Mouse (Mus musculus) forebrain, embryonic 14.5 days (tissue): ENCODE measurements around the gene Sar1a. TPM values are rescaled to one million over a fixed set of nuclear protein-coding genes. Genes with fewer than 3 reads are reported as not detected.

Experiments
- ATAC-seq: fragments of 200-750 bp; cut with Nextera tagmentation; 2 replicates; pipeline ENCODE4 v1.8.0; 2017; ENCODE audit warnings: mild to moderate bottlenecking, moderate library complexity
- DNase-seq: peaks from one replicate; pipeline ENCODE4 v3.0.0-alpha.2; 2015; ENCODE audit warnings: low spot score
- H3K27ac ChIP-seq: fragments of 300-500 bp; sonication (generic); 2 replicates; pipeline ENCODE4 v1.5.1; 2014; ENCODE audit warnings: low read depth, mild to moderate bottlenecking, control low read depth, low read length, moderate library complexity
- H3K27me3 ChIP-seq: fragments of 300-500 bp; sonication (generic); replicated peaks from 2 replicates; pipeline ENCODE4 v1.6.1; 2014; ENCODE audit warnings: low read length, control low read depth, mixed read lengths; ENCODE audit not compliant: control insufficient read depth, insufficient read depth
- H3K36me3 ChIP-seq: fragments of 300-500 bp; sonication (generic); 2 replicates; pipeline ENCODE4 v1.6.1; 2014; ENCODE audit warnings: low read length, control low read depth; ENCODE audit not compliant: control insufficient read depth, insufficient read depth
- H3K4me1 ChIP-seq: fragments of 300-500 bp; sonication (generic); 2 replicates; pipeline ENCODE4 v1.6.1; 2014; ENCODE audit warnings: antibody characterized with exemption, low read length, control low read depth; ENCODE audit not compliant: control insufficient read depth, insufficient read depth
- H3K4me2 ChIP-seq: fragments of 300-500 bp; sonication (generic); 2 replicates; pipeline ENCODE4 v1.6.1; 2014; ENCODE audit warnings: mild to moderate bottlenecking, control low read depth, low read length
- H3K4me3 ChIP-seq: fragments of 300-500 bp; sonication (generic); 2 replicates; pipeline ENCODE4 v1.5.1; 2014; ENCODE audit warnings: low read depth, low read length, control low read depth
- H3K9ac ChIP-seq: fragments of 300-500 bp; sonication (generic); 2 replicates; pipeline ENCODE4 v1.6.1; 2014; ENCODE audit warnings: mild to moderate bottlenecking, low read length, control low read depth, moderate library complexity
- H3K9me3 ChIP-seq: fragments of 300-500 bp; sonication (generic); replicated peaks from 2 replicates; pipeline ENCODE4 v1.6.1; 2016; ENCODE audit warnings: low read length, control low read depth, mixed read lengths; ENCODE audit not compliant: control insufficient read depth
- WGBS: fragments of 180-500 bp; shearing (Covaris S2); extraction: QIAGEN DNeasy Blood & Tissue Kit; methylation state at CpG from one replicate; pipeline ENCODE4 v1.1.7; 2014; 5-methylcytosine and 5-hydroxymethylcytosine counted together
- polyA plus RNA-seq: library from polyadenylated mRNA; unstranded; fragments of >200 nt; fragmentation: Nextera tagmentation; extraction: Ambion mirVana; gene quantifications from 2 replicates; pipeline ENCODE4 v1.2.1, GENCODE M21; 2014

The Sar1a gene
- polyA plus RNA-seq, 1 experiment from 2014 or later = 245 TPM

DNA sequence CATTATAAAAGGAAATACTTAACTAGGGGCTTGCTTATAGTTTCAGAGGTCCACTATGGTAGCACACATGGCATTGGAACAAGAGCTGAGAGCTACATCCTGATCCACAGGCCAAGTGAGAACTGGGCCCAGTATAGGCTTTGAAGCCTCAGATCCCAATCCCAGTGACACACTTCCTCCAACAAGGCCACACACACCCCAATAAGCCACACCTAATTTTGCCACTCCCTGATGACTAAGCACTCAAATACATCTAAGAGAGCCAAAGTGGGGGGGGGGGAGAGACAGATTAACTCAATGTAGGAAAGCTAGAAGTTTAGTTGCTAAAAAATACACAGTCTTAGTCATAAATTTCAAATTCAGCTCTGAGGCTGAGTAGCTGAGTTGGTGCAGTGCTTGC, 10.2 kb upstream of the Sar1a start:
- Histone ChIP-seq H3K9ac (no peak overlapping the region), H3K27me3 (no peaks in the 10 kb centered on the region), H3K4me1 (no peaks in the 10 kb centered on the region), H3K4me2 (no peak overlapping the region), H3K4me3 (no peak overlapping the region), H3K36me3 (peaks cover 86% of the 10 kb centered on the region), H3K9me3 (no peaks in the 10 kb centered on the region), H3K27ac (no peak overlapping the region)
- no peak for DNase-seq
- ATAC-seq = no peak

DNA sequence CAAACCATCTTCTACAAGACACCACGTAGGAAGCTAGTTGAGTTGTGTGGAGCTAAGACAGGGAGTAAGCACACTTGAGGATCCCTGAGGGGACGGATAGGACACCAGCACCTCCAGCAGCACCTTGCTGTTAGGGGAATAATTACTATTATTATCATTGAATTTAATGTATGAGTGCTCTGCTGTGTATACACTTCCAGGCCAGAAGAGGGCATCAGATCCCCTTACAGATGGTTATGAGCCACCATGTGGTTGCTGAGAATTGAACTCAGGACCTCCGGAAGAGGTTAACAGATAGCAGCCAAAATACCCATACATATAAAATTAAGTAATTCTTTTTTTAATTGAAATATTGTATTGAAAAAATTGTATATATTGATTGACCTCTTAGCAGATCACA, 9.3 kb upstream of the Sar1a start:
- Histone ChIP-seq H3K9me3 (no peaks in the 10 kb centered on the region), H3K36me3 (peaks cover 83% of the 10 kb centered on the region), H3K27me3 (no peaks in the 10 kb centered on the region), H3K4me2 (no peak overlapping the region), H3K27ac (no peak overlapping the region), H3K4me1 (no peaks in the 10 kb centered on the region), H3K9ac (no peak overlapping the region), H3K4me3 (no peak overlapping the region)
- WGBS = 94% methylated on average over 3 of the region's 3 CpGs
- no peak for DNase-seq
- ATAC-seq = no peak

DNA sequence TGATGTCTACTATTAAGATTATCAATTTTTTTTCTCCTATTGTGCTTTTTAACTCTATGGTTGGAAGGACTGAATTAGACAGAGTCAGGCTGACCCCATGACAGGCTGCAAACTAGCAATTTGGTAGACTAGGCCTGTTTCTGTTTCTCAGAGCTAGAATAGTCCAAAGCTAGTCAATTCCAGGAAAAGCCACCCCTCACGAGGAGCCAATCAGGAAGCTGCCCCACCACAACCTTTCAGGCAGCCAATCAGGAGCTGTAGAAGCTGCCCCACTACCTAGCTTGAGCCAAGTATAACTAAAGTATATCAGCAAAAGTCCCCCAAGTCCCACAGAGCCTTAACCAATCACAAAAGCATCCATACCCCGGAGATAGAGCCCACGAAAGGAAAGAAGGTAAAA, 4.2 kb upstream of the Sar1a start:
- no peak overlapping the region for H3K27ac ChIP-seq
- WGBS = 84% methylated on average over 3 of the region's 3 CpGs
- peaks cover 47% of the 10 kb centered on the region for H3K36me3 ChIP-seq
- H3K4me3 ChIP-seq = no peak overlapping the region
- DNase-seq = no peak
- H3K4me1 ChIP-seq = peaks cover 6% of the 10 kb centered on the region
- no peaks in the 10 kb centered on the region for H3K27me3 ChIP-seq
- H3K4me2 ChIP-seq = no peak overlapping the region
- ATAC-seq = no peak
- H3K9me3 ChIP-seq = no peaks in the 10 kb centered on the region
- H3K9ac ChIP-seq = no peak overlapping the region

DNA sequence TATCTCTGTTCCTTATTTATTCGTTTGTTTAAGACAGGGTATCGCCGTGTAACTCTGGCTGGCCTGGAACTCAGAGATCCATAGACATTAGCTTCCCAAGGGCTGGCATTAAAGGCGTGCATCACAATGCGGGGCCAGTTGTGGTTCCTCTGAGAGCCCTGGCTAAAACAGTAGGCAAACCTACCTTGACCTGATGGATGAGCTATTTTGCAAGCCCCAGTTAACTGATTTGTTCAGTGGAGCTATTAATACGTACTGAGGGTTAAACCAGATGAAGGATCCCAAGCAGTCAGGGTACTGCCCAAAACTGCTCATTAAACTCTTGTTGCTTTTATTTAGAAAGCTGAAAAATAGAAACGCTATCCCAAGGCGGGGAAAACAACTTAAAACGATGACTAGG, 554 bp upstream of the Sar1a start:
- peak overlapping the region; percentile 95 for H3K9ac ChIP-seq
- H3K9me3 ChIP-seq = no peaks in the 10 kb centered on the region
- no peaks in the 10 kb centered on the region for H3K27me3 ChIP-seq
- peak overlapping the region; percentile 95 for H3K4me2 ChIP-seq
- DNase-seq (no peak), ATAC-seq (peak; percentile 9)
- peak overlapping the region; percentile 93 for H3K4me3 ChIP-seq
- peaks cover 14% of the 10 kb centered on the region for H3K36me3 ChIP-seq
- WGBS = 35% methylated on average over 9 of the region's 9 CpGs
- H3K27ac ChIP-seq = peak overlapping the region; percentile 48; the same call in 1 of the 2 replicates
- H3K4me1 ChIP-seq = peaks cover 12% of the 10 kb centered on the region

DNA sequence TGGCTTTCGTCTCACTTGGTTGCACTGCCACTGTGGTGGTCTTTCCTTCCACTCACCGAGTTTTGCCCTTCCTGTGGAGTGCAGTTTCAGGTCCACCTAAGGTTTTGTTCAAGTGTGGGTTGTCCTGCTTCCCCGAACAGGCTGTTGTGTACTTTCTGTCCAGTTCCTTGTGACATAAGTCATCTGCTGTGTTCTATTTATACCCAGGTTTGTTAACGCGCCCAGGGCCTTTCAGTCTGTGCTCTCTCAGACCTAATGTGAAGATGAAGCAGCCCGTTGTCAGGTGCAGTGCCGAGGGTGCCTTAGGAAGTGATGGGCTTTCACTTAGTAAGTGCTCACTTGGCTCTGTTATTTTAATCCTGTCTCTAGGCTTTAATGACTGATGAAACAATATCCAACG, 9.3 kb downstream of the Sar1a start:
- Histone ChIP-seq H3K9me3 (no peaks in the 10 kb centered on the region), H3K4me1 (no peaks in the 10 kb centered on the region), H3K36me3 (peaks cover 82% of the 10 kb centered on the region), H3K4me3 (no peak overlapping the region), H3K27ac (no peak overlapping the region), H3K4me2 (no peak overlapping the region), H3K9ac (no peak overlapping the region), H3K27me3 (no peaks in the 10 kb centered on the region)
- WGBS = 89% methylated on average over 8 of the region's 8 CpGs
- no peak for ATAC-seq
- no peak for DNase-seq

DNA sequence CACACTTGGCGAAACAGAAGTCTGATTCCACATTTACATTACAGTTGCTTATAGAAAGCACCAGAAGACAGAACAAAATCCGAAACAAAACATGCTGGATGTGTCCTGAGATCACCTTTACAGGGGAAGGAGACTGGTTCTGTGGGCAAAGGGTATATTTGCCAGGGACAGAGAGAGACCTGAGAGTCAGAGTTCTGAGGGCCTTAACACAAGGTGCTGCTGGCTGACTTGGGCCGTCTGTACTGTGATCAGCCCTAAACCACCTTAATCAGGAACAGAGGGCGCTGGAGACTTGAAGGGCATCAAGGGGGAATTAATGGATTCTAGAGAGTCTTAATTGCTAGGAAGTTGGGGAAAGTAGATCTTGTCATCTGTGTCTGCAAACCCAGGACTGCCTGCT, 13.5 kb downstream of the Sar1a start:
- Histone ChIP-seq H3K9ac (no peak overlapping the region), H3K27me3 (no peaks in the 10 kb centered on the region), H3K36me3 (peaks cover 45% of the 10 kb centered on the region), H3K9me3 (no peaks in the 10 kb centered on the region), H3K4me3 (no peak overlapping the region), H3K4me1 (peaks cover 11% of the 10 kb centered on the region), H3K4me2 (no peak overlapping the region), H3K27ac (no peak overlapping the region)
- DNase-seq (no peak), ATAC-seq (no peak)
- WGBS = 78% methylated on average over 4 of the region's 4 CpGs

DNA sequence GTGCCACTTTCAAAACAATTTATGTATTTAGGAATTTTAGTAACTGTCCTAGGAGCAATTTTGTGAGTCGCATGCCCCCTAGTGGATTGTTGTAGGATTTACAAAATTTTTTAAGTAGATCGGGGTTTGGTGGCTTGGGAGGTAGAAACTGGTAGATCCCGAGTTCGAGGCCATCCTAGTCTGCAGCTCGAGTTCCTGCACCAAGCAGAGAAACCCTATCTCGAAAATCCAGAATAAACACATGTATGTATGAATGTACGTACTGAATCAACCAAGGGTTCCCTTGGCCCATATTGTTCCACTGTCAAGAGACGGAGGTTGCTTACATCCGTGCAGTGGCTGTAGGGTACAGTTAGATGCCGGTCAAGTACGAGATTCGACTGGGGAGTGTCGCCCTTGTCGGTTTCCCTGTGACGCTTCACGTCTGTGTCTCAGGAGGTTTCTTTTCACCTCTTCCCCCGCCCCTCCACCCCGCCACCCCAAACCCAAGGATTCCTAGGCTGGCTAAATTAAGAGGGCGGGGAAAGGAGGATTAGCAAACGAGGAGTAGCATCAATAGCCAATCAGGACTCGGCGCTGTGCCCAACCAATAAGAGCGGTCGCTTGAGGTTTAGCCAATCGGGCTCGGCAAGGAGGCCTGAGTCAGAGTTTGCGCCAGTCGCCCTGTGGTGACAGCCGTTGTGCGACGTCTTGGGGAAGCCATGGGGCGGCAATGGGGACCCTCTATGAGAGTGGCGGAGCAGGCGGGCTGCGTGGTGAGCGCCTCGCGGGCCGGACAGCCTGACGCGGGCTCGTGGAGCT, 15.0 kb downstream of the Sar1a start, which contains the start of gene Tysnd1:
Tysnd1 (plus strand) TSS at position 645 of the 801 bp plus-strand sequence.
- H3K9ac ChIP-seq = peak within 1 kb of the TSS; percentile 77
- DNase-seq (peak; percentile 99), ATAC-seq (peak; percentile 99)
- peak within 1 kb of the TSS; percentile 82 for H3K4me3 ChIP-seq
- H3K27me3 ChIP-seq = no peaks in the 10 kb centered on the region
- no peaks in the 10 kb centered on the region for H3K9me3 ChIP-seq
- H3K4me2 ChIP-seq = peak within 1 kb of the TSS; percentile 99
- peaks cover 37% of the 10 kb centered on the region for H3K36me3 ChIP-seq
- H3K27ac ChIP-seq = no peak within 1 kb of the TSS
- under 1% methylated on average over 42 of the region's 42 CpGs for WGBS
- peaks cover 11% of the 10 kb centered on the region for H3K4me1 ChIP-seq

DNA sequence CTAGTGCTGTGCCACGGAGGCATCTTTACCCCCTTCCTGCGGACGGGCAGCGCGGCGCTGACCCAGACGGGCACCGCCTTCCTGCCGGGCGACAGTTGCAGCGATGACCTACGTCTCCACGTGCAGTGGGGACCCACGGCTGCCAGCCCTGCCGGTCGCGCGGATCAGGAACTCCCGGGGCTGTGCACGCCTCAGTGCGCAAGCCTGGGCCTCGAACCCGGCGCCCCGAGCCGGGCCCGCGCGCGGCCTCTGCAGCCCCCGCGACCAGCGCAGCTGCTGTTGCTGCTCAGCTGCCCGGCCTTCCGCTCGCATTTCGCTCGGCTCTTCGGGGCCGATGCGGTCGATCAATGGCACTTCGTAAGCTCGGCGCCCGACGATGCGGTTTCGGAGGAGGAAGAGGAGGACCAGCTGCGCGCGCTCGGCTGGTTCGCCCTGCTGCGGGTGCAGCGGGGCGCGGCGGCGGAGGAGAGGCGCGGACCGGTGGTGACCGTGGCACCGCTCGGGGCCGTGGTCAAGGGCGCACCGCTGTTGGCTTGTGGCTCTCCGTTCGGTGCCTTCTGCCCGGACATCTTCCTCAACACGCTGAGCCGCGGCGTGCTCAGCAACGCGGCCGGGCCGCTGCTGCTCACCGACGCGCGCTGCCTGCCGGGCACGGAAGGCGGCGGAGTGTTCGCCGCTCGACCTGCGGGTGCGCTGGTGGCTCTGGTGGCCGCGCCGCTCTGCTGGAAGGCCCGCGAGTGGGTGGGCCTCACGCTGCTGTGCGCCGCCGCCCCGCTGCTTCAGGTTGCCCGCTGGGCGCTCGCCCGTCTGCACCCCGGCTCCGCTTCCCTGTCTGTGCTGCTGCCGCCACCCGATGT, 15.8 kb downstream of the Sar1a start:
- peak overlapping the region; percentile 77 for H3K9ac ChIP-seq
- ATAC-seq (peak; percentile 4; the same call in 1 of the 2 replicates), DNase-seq (no peak)
- peak overlapping the region; percentile 99 for H3K4me2 ChIP-seq
- WGBS = under 1% methylated on average over 98 of the region's 111 CpGs
- peak overlapping the region; percentile 82 for H3K4me3 ChIP-seq
- H3K4me1 ChIP-seq = peaks cover 11% of the 10 kb centered on the region
- H3K27ac ChIP-seq = no peak overlapping the region
- H3K9me3 ChIP-seq = no peaks in the 10 kb centered on the region
- peaks cover 28% of the 10 kb centered on the region for H3K36me3 ChIP-seq
- no peaks in the 10 kb centered on the region for H3K27me3 ChIP-seq

DNA sequence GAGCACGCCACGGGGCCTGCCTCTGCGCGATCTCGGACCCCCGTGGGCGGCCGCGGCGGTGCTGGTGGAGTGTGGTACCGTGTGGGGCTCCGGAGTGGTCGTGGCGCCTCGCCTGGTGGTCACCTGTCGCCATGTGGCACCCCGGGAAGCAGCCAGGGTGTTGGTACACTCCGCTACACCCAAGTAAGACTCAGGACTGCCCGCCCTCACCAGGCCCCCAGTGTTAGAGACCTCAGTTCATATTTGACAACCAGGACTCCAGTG, 16.4 kb downstream of the Sar1a start:
- ATAC-seq (no peak), DNase-seq (no peak)
- no peaks in the 10 kb centered on the region for H3K27me3 ChIP-seq
- peak overlapping the region; percentile 82 for H3K4me3 ChIP-seq
- H3K27ac ChIP-seq = no peak overlapping the region
- H3K9ac ChIP-seq = peak overlapping the region; percentile 77
- H3K4me2 ChIP-seq = peak overlapping the region; percentile 99
- H3K9me3 ChIP-seq = no peaks in the 10 kb centered on the region
- peaks cover 11% of the 10 kb centered on the region for H3K4me1 ChIP-seq
- 8% methylated on average over 19 of the region's 19 CpGs for WGBS
- H3K36me3 ChIP-seq = peaks cover 22% of the 10 kb centered on the region
